Mouse (Mus musculus) CD8-positive naive resting alpha-beta T cell, adult 2 months (primary cell): ENCODE results near the gene Bhlha15.

Experiments used
- DNase-seq, 2 experiments: peaks; one replicate each; pipeline ENCODE4 v3.0.0; 2022; ENCODE audit warnings: low read depth in 2 of 2, low spot score in 2 of 2

Bhlha15 gene

DNA sequence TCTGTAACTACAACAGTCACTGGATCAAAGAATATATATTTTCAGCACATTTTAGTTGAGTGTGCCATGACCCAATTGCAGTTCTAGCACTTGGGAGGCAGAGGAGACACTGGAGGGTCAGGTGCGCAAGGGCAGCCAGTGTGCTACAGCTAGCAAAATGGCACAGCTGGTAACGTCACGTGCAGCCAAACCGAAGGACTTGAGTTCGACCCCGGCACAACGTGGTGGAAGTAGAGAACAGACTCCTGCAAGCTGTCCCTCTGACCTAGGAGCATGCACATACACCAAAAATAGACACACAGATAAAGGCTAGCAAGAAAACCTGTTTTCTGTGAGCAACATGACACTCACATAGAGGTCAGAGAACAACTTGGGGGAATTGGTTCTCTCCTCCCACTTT lies 759 bp upstream of the Bhlha15 start:
- no peak for DNase-seq

GRCm38 (mm10) chr5:144191026-144191425 lies 940 bp downstream of the Bhlha15 start:
- no peak for DNase-seq

GRCm38 (mm10) chr5:144192673-144193072 lies 2.6 kb downstream of the Bhlha15 start:
- no peak for DNase-seq

DNA sequence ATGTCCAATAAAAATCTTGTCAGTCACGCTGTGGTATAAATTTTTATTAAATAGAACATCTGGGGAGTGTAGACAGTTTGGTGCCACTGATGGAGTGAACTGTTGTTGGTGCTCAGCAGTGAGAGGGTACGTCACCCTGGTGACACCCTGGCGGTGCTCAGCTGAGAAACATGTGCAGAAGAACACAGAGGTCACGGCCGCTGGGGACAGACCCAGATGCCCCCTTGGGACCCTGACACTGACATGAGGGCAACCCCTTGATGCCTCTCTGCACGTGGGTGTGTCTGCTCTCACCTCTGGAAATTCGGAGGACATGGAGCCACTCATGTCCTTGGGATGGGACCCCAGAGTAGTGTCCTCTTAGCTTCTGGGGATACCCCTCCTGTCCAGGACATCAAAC lies 4.3 kb downstream of the Bhlha15 start:
- DNase-seq: no peak

DNA sequence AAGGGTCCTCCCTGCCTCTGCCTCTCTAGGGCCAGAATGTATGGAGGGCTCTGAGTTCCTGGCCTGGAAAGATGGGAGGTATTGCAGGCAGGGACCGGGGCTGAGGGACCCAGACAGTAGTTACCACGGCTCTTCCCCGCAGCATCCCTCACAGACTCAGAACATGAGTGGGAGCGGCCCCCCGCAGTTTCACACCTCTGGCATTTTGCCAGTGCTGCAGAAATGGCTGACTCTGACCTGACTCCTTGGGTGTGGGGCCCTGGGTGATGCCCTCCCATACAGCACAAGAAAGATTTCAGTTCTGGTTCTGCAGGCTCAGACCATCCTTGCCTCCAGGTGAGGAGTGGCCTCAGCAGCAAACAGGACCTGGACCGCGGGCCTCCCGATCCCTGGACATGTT lies 5.5 kb downstream of the Bhlha15 start:
- DNase-seq: no peak

DNA sequence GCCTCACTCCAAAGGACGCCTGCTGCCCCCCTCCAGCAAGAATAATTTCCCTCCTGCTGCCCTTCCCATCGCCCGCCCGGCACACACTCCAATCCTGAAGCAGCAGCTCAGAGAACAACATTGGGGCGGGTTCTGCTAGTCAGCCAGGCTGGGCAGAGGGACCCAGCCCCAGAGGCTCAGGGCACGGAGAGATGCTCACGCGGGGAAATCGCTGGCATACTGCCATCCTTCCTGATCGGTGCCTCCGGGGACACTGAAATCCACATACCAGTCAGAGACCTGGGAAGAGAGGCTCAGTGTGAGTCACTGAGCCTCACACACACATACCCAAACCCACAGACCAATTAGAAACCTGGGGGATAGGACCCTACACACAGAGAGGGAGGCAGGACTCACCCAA lies 10.5 kb downstream of the Bhlha15 start:
- no peak for DNase-seq

GRCm38 (mm10) chr5:144202430-144202829 lies 12.3 kb downstream of the Bhlha15 start:
- DNase-seq: no peak

GRCm38 (mm10) chr5:144203398-144203959 lies 13.4 kb downstream of the Bhlha15 start:
- no peak for DNase-seq

GRCm38 (mm10) chr5:144204303-144204702 lies 14.2 kb downstream of the Bhlha15 start:
- DNase-seq: no peak

GRCm38 (mm10) chr5:144204911-144205310 lies 14.8 kb downstream of the Bhlha15 start:
- no peak for DNase-seq

DNA sequence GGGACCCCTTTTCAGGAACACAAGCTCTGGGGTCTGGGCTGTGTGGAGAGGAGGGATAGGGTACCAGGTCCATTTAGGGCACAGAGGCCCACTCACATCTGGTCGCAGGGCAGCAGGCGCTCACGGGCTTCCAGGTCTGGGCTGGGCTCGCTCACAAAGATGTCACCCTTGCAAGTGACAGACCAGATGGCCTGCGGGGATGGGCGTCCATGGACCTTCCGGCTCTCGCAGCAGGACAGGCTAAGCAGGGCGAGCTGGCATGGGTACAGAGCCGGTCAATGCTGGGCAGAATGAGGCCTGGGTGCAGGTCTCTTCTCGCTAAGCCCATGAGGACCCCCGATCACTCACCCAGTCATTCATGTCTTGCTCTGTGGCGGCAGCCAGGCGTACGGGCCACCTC lies 16.0 kb downstream of the Bhlha15 start:
- DNase-seq: no peak

- DNase-seq: peak in 1 of 2 experiments; percentile 28
Observed at GRCm38 (mm10) chr5:144207478-144207877, 17.4 kb downstream of the Bhlha15 start.

DNA sequence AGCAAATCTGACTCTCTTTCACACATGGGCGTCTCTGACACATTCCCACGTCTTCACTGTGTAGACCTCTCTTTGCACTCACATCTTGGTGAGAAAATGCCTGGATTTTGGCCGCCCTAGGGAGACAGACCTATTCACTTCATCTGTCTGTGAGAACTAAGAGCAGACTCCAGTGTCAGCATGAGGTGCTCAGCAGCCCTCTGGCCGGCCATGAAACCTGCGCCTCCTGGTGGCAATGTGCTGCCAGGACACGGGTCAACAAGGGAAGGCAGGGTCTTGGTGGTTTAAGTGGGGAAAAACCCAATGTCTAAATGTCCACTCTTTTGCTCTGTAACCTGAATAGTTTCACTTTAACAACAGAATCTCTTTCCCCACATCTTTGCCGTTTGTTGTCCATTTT lies 24.4 kb downstream of the Bhlha15 start:
- DNase-seq: peak in 1 of 2 experiments; percentile 35

- no peak for DNase-seq
Observed at GRCm38 (mm10) chr5:144215992-144216391, 25.9 kb downstream of the Bhlha15 start.

- DNase-seq: no peak
Observed at GRCm38 (mm10) chr5:144218061-144218460, 28.0 kb downstream of the Bhlha15 start.

DNA sequence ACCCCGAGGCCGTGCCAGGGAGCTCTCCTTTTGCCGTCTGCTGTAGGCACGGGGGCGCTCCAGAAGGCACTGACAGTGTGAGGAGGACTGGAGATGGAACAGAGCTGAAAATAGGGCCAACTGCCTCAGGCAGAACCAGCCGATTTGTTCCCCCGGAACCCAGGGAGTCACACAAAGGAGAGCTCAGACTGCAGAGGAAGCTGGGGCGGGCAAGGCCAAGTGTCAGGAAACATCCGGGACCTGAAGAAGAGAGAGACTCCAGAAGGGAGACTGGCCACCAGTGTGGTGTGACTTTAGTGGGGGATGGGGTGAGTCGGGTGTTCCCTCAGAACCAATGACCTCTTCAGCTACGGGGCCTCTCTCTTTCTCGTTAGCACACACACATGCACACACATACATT lies 29.2 kb downstream of the Bhlha15 start:
- DNase-seq: no peak

GRCm38 (mm10) chr5:144219936-144220335 lies 29.9 kb downstream of the Bhlha15 start:
- DNase-seq: no peak

DNA sequence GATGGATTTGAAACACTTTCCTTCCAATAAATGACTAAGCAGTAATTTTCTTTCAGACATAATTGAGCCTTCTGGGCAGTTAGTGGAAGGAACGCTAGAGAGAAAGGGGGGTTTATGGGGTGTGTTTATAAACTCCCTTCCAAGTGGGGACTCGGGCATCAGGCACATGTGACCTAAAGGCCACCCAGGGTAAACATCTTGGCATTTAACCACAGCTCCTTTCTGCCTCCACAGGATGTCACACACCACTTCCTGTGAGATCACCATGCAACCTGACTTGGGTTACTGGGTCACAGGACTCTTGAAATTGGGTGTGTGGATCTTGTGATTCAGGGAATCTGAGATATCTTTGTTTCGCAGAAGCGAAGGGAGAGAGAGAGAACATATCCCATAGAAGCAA lies 31.2 kb downstream of the Bhlha15 start:
- peak; percentile 78 to 85 for DNase-seq

DNA sequence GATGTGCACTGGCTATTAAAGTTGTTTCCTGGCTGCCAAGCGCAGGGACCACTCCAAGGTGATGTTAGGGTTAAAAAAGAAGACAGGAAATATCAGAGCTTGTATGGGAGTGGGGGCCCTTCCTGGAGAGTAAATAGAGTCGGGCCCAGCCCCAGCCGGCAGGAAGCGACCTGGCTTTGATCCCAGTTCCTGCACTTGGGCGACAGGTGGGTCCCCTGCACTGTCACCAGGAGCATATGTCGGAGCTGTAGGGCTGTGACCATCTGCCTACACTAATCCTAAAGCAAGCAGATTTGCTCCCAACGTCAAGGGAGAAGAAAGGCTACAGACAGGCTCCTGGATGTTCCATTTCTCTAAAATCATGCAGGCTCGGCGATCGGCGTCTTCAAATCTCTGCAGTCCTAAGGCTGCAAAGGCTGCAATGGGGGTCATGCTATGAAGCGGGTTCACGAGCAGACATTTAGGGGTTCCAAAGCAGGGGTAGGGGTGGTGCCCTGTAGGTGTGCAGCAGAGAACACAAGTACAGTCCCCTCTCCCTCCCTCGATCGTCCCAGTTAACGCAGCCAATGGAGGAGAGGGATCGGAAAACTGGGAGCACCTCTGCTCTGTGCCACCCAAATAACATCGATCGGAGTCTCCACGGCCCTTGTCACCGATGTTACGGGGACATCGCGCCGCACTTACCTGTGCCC lies 32.9 kb downstream of the Bhlha15 start:
- peak; percentile 47 to 52 for DNase-seq

DNA sequence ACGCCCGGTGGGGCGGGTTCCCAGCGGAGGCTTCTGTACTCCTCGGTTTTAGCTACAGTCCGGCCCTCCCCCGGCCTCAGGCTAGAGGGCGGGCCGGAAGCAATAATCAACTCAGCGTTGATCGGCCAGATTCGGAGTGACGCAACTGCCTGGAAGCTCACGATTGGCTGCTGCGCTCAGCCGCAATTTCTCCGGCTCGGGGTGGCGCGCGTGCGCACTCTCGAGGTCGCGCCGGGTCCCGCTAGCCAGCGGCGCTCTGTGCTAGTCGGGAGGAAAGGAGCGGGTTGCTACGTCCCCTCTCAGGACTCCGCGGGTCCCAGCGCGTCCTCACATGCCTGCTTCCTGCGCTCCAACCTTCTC lies 33.4 kb downstream of the Bhlha15 start, which contains the start of gene Tecpr1:
TSS of gene Tecpr1 (minus strand) at position 113 of the 360 bp plus-strand sequence.
- DNase-seq: peak; percentile 90 to 93

DNA sequence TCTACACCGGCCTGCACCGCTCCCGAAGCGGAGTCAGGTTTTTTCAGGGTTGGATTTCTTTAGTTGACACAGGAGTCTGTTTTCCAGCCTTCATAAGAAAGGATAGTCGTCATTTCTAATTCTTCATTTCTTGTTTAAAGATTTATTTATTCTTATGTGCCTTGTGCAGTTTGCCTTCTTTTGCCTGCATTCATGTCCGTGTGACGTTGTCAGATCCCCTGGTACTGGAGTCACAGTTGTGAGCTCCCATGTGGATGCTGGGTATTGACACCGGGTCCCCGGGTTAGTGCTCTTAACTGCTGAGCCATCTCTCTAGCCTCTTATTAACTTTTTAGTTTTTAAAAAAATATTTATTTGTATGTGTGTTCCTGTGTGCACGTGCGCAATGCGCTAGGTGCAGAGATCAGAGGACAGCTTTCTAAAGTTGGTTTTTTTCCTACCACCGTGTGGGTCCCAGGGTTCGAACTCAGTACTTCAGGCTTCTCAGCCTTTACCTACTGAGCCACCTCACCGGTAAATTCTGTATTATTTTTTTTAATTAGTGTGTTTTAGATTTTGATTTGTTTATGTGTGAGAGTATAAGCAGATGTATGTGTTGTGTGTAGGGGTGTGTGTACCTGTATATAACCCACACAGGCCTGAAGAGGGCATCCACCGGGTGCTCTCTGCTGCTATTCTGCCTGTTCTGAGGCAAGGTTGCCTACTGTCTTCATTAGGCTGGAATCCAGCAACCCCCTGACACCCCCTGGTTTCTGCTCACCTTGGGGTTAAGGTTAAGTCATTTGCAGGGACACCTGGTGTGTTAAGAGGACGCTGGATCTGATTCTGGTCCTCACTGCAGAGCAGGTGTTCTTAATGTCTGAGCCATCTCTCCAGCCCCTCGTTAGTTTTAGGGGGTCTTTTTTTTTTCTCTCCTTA lies 34.1 kb downstream of the Bhlha15 start:
- DNase-seq: no peak

- DNase-seq: no peak
Observed at GRCm38 (mm10) chr5:144226220-144226619, 36.1 kb downstream of the Bhlha15 start.
